Mouse (Mus musculus) kidney, adult 2 months (tissue): ENCODE results near the gene Irf5.

Experiments used
- CTCF ChIP-seq: fragments of 200-500 bp; conservative IDR thresholded peaks from 2 replicates; pipeline ENCODE4 v1.5.1; 2011; ENCODE audit warnings: low read depth, mild to moderate bottlenecking, control low read depth, low read length, moderate library complexity, mixed read lengths; ENCODE audit not compliant: insufficient read depth, insufficient read length
- POLR2A ChIP-seq: fragments of 200-500 bp; IDR thresholded peaks from one replicate; pipeline ENCODE4 v1.6.1; 2011; ENCODE audit warnings: low read depth, low read length, control low read depth

DNA sequence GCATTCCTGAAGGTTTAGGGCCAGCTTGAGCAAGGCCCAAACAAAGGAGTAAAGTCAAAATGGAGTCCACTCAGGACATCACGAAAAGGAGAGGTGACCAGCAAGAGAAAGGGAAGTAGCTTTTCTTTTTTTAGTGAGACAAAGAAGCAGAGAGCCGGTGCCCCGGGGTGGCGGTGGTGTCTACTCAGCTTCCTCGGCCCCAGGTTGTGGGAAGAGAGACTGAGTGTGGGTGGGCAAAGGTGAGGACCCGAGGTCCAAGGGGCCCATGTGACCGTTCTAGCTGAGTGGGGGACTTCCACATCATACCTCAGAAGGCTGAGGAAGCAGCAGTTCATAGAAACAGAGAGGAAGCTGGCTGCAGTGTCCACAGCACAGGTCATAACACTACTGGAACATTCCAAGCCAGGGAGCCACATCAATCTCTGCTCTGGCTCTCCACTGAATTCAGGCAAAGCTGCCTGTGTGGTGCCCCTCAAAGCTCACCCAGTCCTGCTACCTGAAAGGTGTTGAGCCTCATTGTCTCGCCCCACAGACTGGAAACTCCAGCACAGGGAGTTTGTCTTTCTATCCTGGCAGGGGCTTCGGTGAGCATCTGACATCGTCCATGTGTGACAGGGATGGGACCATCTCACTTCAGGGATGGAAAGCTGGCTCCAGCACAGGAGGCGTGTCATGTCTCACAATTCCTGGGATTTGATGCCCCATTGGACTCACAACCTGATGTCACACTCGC is 3.0 kb upstream of the Irf5 start:
- TF ChIP-seq CTCF: no peak
- no peak for TF ChIP-seq POLR2A
